Mouse (Mus musculus) erythroid progenitor cell, adult 5-6 weeks (primary cell): ENCODE data around the gene Hapln1. TPM values are rescaled to one million over a fixed set of nuclear protein-coding genes. Genes with fewer than 3 reads are reported as not detected.
A peak's percentile ranks its signal among the peaks of the same experiment; 100 is the strongest.

Experiments used
- ATAC-seq: replicated peaks from 2 replicates; pipeline ENCODE4 v1.8.0; 2016; ENCODE audit warnings: moderate number of reproducible peaks, mild to moderate bottlenecking, moderate TSS enrichment, inconsistent platforms; ENCODE audit not compliant: poor library complexity, low FRiP score, severe bottlenecking
- total RNA-seq, 2 experiments: library from RNA; stranded (forward) in 1 of 2; stranded (reverse) in 1 of 2; fragments of 150-400 nt in 1 of 2; fragments of 186-747, 209-891 nt in 1 of 2; gene quantifications; 2 replicates each; pipeline versions ENCODE4 v1.2.3 to v1.2.4; 2015 to 2017; ENCODE audit warnings: low replicate concordance in 2 of 2

Gene Hapln1
- total RNA-seq (2015; ENCODE audit: low replicate concordance) (not detected in 2 replicates), total RNA-seq (2017; ENCODE audit: low replicate concordance) (not detected in 2 replicates)

DNA sequence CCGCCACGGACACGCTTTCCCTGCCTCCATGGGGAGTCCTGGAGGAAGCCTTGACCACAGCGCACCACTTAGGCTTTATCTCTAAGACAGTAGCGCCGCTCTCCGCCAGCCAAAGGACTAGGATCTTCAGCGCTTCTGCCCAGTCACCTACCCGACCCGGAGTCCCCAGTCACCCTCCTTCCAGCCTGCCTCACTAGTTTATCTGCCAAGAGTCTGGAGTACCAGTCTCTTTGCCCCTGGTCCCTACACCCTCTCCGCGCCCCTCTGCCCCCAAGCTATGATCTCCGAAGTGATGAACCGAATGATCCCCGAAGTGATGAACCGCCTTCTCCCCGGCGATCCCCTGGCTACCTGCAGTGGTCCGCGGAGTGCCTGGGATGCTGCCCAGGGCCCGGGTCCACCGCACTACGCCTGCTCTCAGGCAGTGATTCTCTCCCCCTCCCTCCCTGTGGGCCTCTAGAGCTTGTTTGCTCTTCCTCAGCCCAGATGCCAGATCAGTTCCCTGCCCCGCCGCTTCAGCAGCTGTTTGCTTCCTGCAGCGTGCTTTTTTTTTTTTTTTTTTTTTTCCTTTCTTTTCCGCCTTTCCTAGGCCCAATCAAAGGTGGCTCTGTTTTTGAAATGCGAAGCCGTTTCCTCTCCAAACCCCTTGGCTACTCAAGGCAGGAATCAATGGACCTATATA is at the start of gene Hapln1:
Hapln1 (plus strand) TSS at position 592 of the 682 bp plus-strand sequence.
- ATAC-seq = 0 out of 2 replicates have a peak, but pooled peaks have one; percentile 42

GRCm38 (mm10) chr13:89493169-89493568 is 46.4 kb upstream of the Hapln1 start:
- no peak for ATAC-seq

- ATAC-seq = no peak
Observed at GRCm38 (mm10) chr13:89493678-89494077, 45.9 kb upstream of the Hapln1 start.

DNA sequence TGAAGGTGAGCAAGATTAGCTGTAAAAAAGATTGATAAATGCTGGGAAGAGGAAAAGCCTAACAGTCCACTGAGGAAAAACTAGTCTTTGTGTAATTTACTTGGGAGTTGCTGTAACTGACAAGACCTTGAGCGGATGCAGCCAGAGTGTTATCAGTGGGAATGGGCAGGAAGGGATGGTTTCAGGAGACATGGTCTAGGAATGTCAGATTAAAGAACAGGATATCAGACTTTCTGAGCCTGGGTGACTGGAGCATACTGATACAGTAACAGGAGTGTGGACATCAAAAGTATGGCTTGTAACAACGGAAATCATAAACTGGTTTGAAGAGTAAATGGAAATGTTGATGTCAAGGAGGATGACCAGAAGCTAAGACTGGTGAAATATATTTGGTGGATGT is 43.0 kb upstream of the Hapln1 start:
- no peak for ATAC-seq

- ATAC-seq = no peak
Observed at GRCm38 (mm10) chr13:89499419-89499818, 40.2 kb upstream of the Hapln1 start.

- ATAC-seq = no peak
Observed at GRCm38 (mm10) chr13:89521507-89521908, 18.1 kb upstream of the Hapln1 start.

DNA sequence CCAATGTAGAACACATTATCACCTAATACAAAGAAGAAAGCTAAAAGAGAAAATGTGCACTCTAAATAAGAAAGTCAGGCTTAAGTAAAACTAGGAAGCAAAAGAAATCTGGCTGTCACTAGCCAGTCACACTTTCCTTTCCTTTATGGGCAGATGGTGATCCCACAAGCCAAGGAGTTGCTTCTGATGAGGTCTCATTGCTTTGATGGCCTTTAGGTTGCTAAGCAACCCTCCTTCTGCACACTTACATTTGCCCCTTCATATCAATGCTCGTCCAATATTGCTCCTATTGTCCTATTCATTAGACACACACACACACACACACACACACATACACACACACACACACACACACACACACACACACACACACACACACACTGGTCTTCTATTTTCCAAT is 10.9 kb upstream of the Hapln1 start:
- no peak for ATAC-seq

- no peak for ATAC-seq
Observed at GRCm38 (mm10) chr13:89530386-89530785, 9.2 kb upstream of the Hapln1 start.

DNA sequence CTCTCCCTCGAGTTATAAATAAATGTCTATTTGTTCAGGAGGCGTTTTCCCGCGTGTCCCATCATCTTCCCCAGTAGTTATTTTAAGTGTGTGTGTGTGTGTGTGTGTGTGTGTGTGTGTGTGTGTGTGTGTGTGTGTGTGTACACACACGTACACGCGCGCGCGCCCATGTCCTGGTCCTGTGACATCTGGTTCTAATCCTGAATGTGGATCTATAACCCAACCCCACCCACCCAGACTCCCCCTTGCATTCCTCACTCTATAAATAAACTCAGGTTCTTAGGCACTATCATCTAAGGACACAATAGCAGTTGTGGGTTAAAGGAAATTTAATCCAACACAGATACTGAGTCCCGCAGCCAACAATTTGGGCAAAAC is 280 bp downstream of the Hapln1 start:
- no peak for ATAC-seq

GRCm38 (mm10) chr13:89540301-89540982 is 846 bp downstream of the Hapln1 start:
- no peak for ATAC-seq

- no peak for ATAC-seq
Observed at GRCm38 (mm10) chr13:89543003-89543402, 3.4 kb downstream of the Hapln1 start.

DNA sequence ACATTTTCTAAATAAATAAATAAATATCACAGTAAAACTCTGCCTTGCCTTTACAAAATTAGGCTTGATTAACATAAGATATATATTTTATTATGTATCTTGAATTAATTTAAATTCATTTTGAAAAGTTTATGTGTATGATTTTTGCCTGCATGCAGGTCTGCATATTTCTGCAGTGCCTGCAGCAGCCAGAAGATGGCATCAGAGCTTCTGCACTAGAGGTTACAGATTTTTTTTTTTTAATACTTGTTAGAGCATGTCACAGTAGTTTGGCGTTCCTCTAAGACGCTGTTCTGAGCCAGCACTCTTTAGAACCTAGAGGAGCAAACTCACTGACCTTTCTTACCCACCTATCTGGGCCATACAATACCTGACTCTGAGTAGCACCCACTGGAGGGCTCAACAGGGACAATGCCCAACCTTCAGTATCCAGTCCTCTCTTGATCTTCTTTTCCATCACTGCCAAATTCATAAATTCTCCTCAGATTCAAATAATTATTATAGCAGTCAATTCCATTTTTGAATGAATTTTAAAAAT is 8.7 kb downstream of the Hapln1 start:
- no peak for ATAC-seq

DNA sequence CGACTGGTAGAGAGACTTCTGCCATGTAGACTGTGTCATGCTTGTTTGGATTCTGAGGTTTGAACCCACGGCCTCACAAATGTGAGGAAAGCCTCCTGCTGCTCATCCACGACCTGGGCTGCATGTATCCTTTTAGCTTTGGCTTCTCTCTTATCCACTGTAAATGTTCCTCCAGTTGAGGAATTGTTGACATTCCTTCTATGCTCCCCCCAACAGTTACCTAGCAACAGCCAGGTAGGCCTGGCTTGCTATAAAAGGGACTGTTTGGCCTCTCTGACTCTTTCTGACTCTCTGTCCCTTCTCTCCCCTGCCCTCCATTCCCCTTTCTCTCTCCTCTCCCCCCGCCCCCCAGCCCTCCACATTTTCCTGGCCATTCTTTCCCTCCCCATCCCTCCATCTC is 9.9 kb downstream of the Hapln1 start:
- ATAC-seq = no peak

DNA sequence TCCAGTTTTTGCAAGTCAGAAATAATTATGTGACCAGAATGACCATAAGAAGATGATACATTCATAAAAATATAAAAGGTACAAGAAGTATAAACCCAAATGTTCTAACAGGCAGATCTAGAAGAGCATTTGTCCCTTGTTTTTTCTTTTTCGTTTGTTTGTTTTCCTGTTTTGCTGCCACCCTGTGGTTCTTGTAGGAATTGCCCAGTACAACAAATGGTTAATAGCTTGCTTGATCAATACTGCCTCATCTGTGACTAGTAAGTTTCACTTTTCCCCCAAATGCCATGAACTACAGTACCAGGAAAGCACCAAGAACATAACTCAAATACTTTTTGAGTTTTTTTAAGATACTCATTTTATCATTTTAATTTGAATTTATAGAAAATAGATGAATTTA is 11.9 kb downstream of the Hapln1 start:
- no peak for ATAC-seq

DNA sequence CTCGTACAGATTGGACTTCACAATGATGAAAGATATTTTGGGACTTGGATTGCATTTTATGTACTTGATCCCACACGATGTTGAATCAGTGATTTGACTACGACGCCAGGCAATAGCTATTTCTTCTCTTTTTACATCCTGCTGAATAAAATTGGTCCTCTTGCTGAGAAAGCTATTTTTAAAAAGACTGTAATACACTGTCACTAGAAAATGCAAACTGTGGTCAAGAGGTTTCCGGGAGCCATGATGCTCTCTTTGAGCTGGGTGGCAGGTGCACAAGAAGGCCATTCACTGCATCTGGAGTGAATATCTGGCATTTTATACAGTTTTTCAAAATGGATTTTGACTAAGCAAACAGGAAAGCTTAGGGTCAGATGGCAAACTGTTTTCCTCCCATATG is 24.9 kb downstream of the Hapln1 start:
- ATAC-seq = no peak

DNA sequence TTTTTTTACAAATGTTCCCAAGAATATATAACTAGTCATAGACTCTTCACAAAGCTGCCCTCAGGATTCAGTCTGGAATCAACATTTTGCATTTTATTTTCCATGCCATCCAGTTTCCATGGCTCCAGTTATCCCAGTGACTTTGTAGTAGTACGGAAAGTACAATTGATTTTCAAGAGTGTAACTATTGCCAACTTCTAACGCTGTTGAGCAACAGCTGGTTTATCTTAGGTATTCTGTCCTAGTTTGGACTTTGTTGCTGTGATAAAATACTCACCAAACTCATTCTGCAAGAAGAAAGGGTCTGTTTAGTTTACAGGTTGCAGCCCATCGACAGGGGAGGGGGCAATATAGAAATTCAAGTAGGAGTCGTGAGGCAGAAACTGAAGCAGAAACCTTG is 26.7 kb downstream of the Hapln1 start:
- no peak for ATAC-seq

GRCm38 (mm10) chr13:89579115-89579514 is 39.5 kb downstream of the Hapln1 start:
- no peak for ATAC-seq

DNA sequence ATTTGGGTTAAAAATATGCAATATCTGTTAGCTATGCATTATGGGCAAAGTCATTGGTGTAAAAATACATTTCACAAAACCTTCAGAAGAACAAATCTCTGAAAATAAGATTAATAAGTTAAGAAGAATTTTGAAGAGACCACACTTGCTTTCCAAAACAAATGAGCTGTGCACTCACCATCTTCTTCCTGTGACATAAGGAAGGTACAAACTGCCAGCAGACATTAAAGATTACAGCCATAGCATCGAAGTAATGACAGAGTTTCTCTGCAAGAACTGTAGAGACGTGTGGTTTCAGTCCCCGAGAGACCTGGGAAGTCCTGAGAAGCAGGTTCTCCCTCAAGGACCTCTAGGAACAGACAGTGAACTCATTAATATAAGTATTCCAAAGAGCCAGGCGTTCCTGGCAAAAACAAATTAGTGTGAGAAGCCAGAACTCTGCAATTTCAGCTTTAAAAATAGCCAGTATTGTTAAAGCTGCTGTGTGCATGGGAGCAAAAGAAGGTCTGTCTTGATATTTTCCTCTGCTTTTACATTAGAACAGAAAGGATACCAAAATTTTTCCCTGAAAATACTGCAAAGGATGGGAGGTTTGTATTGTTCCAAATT is 43.6 kb downstream of the Hapln1 start:
- ATAC-seq = no peak

- no peak for ATAC-seq
Observed at GRCm38 (mm10) chr13:89583747-89584738, 44.4 kb downstream of the Hapln1 start.

DNA sequence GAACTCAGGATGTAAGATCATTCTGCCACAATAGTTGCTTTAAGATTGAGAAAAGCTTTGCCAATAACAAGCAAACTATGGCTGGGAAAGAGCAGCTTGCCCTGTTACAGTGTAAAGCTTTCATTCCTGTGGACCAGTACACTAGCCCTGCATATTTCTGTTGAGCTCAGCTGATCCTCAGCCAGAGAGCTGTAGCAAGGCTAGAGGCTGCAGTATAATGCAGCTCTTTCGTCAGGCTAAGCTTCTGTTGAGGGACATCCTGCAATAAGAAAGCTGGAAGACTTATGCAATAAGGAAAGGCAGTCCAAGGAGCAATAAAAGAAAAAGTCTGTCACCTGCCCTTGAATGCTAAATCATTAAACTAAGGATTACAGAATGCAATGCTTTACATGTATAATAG is 45.5 kb downstream of the Hapln1 start:
- ATAC-seq = no peak
